Mouse (Mus musculus) lung, postnatal 14 days (tissue): ENCODE measurements around the gene Akap12.

Experiments used
- DNase-seq: peaks from one replicate; pipeline ENCODE4 v3.0.0; 2021

Gene Akap12

GRCm38 (mm10) chr10:4364618-4365017 lies 98.4 kb downstream of the Akap12 start:
- DNase-seq = no peak

DNA sequence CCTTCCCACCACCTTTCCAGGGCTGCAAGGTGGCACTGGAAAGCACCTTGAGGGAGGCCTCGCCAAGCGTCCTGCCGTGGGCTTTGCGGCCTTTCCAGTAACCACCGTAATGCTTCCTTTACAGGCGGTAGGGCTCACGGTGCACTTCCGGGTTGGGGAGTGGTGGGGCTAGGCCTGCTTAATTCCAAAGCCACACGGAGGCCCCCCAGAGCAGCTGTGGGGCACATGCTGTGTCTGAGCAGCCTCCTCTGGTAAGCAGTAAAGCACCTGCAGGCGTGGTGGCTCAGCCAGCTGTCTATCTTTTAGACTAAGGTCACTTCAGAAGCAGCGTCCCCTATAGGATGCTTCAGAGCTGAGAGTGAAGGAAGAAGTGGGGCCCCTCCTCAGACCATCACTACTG lies 103.9 kb downstream of the Akap12 start:
- DNase-seq = no peak

GRCm38 (mm10) chr10:4372011-4372410 lies 105.8 kb downstream of the Akap12 start:
- DNase-seq = peak; percentile 36

- no peak for DNase-seq
Measured at GRCm38 (mm10) chr10:4373558-4373957, 107.4 kb downstream of the Akap12 start.

- DNase-seq = no peak
Measured at GRCm38 (mm10) chr10:4374239-4374638, 108.1 kb downstream of the Akap12 start.

DNA sequence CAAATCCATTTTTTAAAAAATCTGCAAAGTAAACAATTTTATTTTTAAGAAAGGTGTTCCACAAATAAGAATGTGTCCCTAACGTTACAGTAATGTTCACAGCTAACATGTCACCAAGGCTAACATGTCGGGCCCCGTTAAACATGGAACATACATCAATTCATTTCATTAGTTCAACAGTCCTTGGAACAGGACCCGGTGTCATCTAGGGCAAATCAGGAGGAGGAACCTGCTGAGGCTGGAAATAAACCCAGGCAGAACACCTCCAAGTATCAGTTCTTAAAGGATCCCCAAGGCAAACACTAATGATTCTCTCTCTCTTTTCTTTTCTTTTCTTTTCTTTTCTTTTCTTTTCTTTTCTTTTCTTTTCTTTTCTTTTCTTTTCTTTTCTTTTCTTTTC lies 108.6 kb downstream of the Akap12 start:
- DNase-seq = no peak

- DNase-seq = no peak
Measured at GRCm38 (mm10) chr10:4375267-4375666, 109.1 kb downstream of the Akap12 start.

DNA sequence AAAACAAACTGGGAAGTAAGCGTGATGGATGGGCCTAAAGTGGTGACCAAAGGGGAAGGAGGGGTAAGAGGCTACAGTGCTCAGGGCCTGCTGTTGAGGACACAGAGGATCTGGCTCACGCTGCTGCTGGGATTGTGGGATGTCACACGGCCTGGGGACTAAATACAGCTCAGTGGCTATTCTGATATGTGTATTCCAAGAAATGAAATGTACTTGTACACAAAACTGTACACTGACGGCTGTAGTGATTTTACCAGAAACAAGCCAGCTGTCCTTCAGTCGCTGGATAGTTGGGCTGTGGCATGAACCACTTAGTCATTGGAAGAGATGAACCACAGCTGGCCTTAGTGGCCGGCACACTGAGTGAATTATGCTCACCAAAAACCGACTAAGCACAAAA lies 110.3 kb downstream of the Akap12 start:
- DNase-seq = peak; percentile 18

- DNase-seq = no peak
Measured at GRCm38 (mm10) chr10:4376931-4377330, 110.8 kb downstream of the Akap12 start.

DNA sequence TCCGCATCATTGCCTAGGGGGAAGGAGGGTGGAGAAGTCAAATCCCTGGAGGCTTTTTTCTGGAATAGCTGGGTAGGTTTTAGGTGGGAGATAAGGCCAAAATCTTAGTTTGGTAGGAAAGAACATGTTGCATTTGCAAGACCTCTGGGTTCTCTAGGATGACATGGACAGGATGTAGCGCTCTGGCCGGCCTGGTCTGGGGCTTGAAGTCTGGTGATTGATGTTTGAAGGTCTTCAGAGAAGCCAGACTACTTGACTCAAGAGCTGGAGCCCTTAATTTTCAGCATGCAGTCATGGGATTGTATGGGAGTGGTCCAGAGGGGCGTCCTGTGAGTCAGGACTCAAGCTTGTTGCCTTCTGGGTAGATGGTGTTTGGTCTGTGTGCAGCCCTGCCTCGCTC lies 114.6 kb downstream of the Akap12 start:
- DNase-seq = no peak

DNA sequence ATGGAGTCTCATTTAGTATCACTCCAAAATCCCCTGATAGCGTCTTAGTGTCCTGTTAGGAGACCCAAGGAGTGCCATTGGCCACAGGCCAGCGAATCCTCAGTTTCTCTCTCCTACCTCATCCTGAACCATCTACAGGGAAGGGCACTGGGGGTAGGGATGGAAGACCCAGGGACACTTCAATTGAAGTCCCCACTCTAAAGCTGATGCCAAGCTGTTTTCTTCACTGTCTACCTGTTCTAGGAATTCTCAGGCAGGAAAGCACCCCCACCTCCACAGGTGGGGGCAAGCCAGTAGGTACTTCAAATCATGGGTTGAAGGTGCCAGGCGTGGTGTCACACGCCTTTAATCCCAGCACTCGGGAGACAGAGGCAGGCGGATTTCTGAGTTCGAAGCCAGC lies 118.1 kb downstream of the Akap12 start:
- DNase-seq = no peak

DNA sequence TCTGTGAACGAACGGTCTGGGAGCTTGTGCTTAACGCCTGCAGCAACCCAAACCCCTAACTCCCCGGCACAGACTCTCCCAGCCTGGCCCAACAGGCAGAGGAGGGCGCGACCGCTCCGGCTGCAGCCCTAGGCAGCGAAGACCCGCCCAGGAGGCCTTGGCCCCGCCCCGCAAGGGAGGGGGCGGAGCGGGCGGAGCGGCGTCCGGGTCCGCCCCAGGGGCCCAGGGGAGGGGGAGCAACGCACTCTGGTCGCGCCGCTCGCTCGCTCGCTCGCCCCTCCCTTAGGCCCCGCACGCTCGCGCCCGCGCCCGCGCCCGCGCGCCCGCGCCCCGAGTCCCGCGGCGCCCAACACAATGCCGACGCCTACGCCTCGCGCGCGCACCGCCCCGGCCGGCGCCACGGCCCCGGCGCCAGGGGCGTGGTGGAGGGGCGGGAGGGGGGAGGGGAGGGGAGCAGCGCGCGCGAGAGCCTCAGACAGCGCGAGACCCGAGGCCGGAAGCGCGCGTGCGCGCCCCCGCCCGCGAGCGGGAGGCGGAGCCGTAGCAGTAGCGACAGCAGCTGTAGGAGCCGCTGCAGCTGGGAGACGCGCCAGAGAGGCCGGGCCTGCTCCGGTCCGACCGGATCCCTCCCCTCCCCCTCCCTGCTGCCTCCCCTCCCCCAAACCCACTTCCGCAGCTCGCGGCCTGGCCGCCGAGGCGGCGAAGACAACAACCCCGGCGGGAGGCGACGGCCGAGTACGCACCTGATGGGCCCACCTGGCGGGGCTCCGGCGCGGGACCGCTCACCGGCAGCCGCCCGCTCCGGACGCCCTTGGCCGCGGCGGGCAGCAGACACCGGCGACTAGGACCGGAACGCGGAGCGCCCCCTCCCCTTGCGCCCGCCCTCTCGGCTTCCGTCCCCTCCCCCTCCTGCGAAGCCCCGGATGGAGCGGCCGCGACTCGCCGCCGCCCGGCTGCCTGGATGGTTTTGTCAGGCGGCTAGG lies 120.7 kb downstream of the Akap12 start:
- peak; percentile 95 for DNase-seq

- peak; percentile 59 for DNase-seq
Measured at GRCm38 (mm10) chr10:4387701-4388383, 121.7 kb downstream of the Akap12 start, which contains the start of gene Zbtb2. Gene Zbtb2, minus strand, starts transcription at chr10:4388108.

DNA sequence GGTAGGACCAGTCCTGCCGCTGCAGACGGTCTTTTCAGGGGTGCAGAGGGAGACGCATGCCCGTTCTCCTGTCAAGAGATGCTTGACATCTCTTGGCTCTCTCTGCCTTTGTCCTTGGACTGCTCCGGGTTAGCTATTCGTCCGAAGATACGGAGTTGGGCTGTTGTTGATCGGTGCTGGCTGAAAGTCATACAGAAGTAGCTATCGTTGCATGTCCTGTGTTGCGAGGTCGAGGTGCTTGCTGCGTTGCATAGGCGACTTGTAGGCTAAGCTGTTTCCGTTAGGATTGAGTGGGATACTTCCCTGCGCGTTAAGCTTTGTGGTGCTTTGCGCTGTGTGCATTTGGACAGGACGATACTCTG lies 122.2 kb downstream of the Akap12 start:
- DNase-seq = peak; percentile 23

GRCm38 (mm10) chr10:4389036-4389435 lies 122.9 kb downstream of the Akap12 start:
- no peak for DNase-seq

GRCm38 (mm10) chr10:4389461-4390112 lies 123.4 kb downstream of the Akap12 start:
- no peak for DNase-seq

- no peak for DNase-seq
Measured at GRCm38 (mm10) chr10:4390550-4390949, 124.4 kb downstream of the Akap12 start.

- DNase-seq = no peak
Measured at GRCm38 (mm10) chr10:4391076-4391475, 124.9 kb downstream of the Akap12 start.

GRCm38 (mm10) chr10:4391851-4392250 lies 125.7 kb downstream of the Akap12 start:
- peak; percentile 39 for DNase-seq

DNA sequence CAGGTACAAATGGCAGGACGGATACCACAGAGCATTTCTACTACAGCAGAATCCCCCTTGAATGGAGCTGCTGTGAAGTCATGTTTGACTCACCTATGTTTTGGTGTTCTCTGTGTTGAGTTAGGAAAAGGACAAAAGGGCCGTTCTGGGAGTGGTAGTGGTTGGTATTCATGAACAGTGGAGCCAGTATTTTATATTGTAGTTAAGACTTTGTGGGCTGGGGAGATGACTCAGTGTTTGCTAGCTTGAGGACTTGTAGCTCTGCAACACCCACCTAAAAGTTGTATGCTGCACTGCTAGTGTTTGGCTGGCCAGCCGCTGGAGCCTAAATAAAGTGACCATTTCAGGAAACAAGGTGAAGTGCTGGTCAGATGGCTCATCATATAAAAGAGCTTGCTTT lies 129.1 kb downstream of the Akap12 start:
- DNase-seq = no peak

- no peak for DNase-seq
Measured at GRCm38 (mm10) chr10:4398058-4398457, 131.9 kb downstream of the Akap12 start.

- peak; percentile 69 for DNase-seq
Measured at GRCm38 (mm10) chr10:4404895-4405491, 138.8 kb downstream of the Akap12 start.

- DNase-seq = no peak
Measured at GRCm38 (mm10) chr10:4405511-4405910, 139.3 kb downstream of the Akap12 start.
